Mouse (Mus musculus) liver, embryonic 16.5 days (tissue): ENCODE results near the gene Gpr149. TPM values are rescaled to one million over a fixed set of nuclear protein-coding genes. Genes with fewer than 3 reads are reported as not detected.

Source experiments
- ATAC-seq: fragments of 200-750 bp; cut with Nextera tagmentation; 2 replicates; pipeline ENCODE4 v1.8.0; 2017; ENCODE audit warnings: low read depth, mild to moderate bottlenecking, moderate number of reproducible peaks, moderate library complexity
- H3K27ac ChIP-seq: fragments of 300-500 bp; sonication (generic); 2 replicates; pipeline ENCODE4 v1.5.1; 2014; ENCODE audit warnings: mild to moderate bottlenecking, low read length
- H3K27me3 ChIP-seq: fragments of 300-500 bp; sonication (generic); 2 replicates; pipeline ENCODE4 v1.6.1; 2014; ENCODE audit warnings: low read depth, low read length, mixed read lengths; ENCODE audit not compliant: control insufficient read depth, insufficient read depth
- H3K36me3 ChIP-seq: fragments of 300-500 bp; sonication (generic); 2 replicates; pipeline ENCODE4 v1.6.1; 2014; ENCODE audit warnings: mild to moderate bottlenecking; ENCODE audit not compliant: control insufficient read depth, insufficient read depth
- H3K4me1 ChIP-seq: fragments of 300-500 bp; sonication (generic); 2 replicates; pipeline ENCODE4 v1.6.1; 2014; ENCODE audit warnings: low read depth, low read length, mixed read lengths; ENCODE audit not compliant: control insufficient read depth
- H3K4me2 ChIP-seq: fragments of 300-500 bp; sonication (generic); 2 replicates; pipeline ENCODE4 v1.6.1; 2014; ENCODE audit warnings: low read depth, low read length, mixed read lengths
- H3K4me3 ChIP-seq: fragments of 300-500 bp; sonication (generic); 2 replicates; pipeline ENCODE4 v1.5.1; 2014; ENCODE audit warnings: low read depth, mild to moderate bottlenecking, low read length
- H3K9ac ChIP-seq: fragments of 300-500 bp; sonication (generic); 2 replicates; pipeline ENCODE4 v1.6.1; 2014; ENCODE audit warnings: low read depth, low read length
- H3K9me3 ChIP-seq: fragments of 300-500 bp; sonication (generic); replicated peaks from 2 replicates; pipeline ENCODE4 v1.6.1; 2016; ENCODE audit warnings: low read length; ENCODE audit not compliant: control insufficient read depth
- WGBS: fragments of 180-500 bp; shearing (Covaris S2); extraction: QIAGEN DNeasy Blood & Tissue Kit; methylation state at CpG from one replicate; pipeline ENCODE4 v1.1.7; 2014; ENCODE audit not compliant: insufficient replicate concordance; 5-methylcytosine and 5-hydroxymethylcytosine counted together
- polyA plus RNA-seq: library from polyadenylated mRNA; unstranded; fragments of >200 nt; fragmentation: Nextera tagmentation; extraction: Ambion mirVana; gene quantifications from 2 replicates; pipeline ENCODE4 v1.2.1, GENCODE M21; 2015

The Gpr149 gene
- polyA plus RNA-seq: not detected in 2 replicates

- no peak for ATAC-seq
- no peak within 1 kb of the TSS for H3K4me2 ChIP-seq
- no peaks in the 10 kb centered on the region for H3K36me3 ChIP-seq
- 52% methylated on average over 1 of the region's 1 CpGs for WGBS
- peaks cover 3% of the 10 kb centered on the region; the same call in 1 of the 2 replicates for H3K27me3 ChIP-seq
- H3K27ac ChIP-seq: no peak within 1 kb of the TSS
- no peak within 1 kb of the TSS for H3K9ac ChIP-seq
- no peaks in the 10 kb centered on the region for H3K4me1 ChIP-seq
- no peak within 1 kb of the TSS for H3K4me3 ChIP-seq
- H3K9me3 ChIP-seq: no peaks in the 10 kb centered on the region
These were observed at the start of gene Gpr149 for GRCm38 (mm10) chr3:62604973-62605372. Gpr149 (minus strand) TSS chr3:62605140.

- Histone ChIP-seq H3K4me3 (no peak overlapping the region), H3K9ac (no peak overlapping the region), H3K4me1 (no peaks in the 10 kb centered on the region), H3K9me3 (no peaks in the 10 kb centered on the region), H3K27me3 (no peaks in the 10 kb centered on the region), H3K4me2 (no peak overlapping the region), H3K27ac (no peak overlapping the region), H3K36me3 (no peaks in the 10 kb centered on the region)
- WGBS: 66% methylated on average over 1 of the region's 1 CpGs
- ATAC-seq: no peak
These were observed 45.6 kb upstream of the Gpr149 start for GRCm38 (mm10) chr3:62650551-62650950.

- ATAC-seq: no peak
- H3K4me2 ChIP-seq: no peak overlapping the region
- no peak overlapping the region for H3K27ac ChIP-seq
- WGBS: 44% methylated on average over 3 of the region's 3 CpGs
- H3K9me3 ChIP-seq: no peaks in the 10 kb centered on the region
- no peaks in the 10 kb centered on the region for H3K27me3 ChIP-seq
- H3K9ac ChIP-seq: no peak overlapping the region
- H3K4me1 ChIP-seq: no peaks in the 10 kb centered on the region
- no peaks in the 10 kb centered on the region for H3K36me3 ChIP-seq
- H3K4me3 ChIP-seq: no peak overlapping the region
These were observed 5.9 kb upstream of the Gpr149 start for GRCm38 (mm10) chr3:62610861-62611260.

GRCm38 (mm10) chr3:62605931-62606330 is 991 bp upstream of the Gpr149 start:
- ATAC-seq: no peak
- Histone ChIP-seq H3K9ac (no peak overlapping the region), H3K27ac (no peak overlapping the region), H3K27me3 (peaks cover 3% of the 10 kb centered on the region; the same call in 1 of the 2 replicates), H3K36me3 (no peaks in the 10 kb centered on the region), H3K9me3 (no peaks in the 10 kb centered on the region), H3K4me1 (no peaks in the 10 kb centered on the region), H3K4me3 (no peak overlapping the region), H3K4me2 (no peak overlapping the region)
- WGBS: 54% methylated on average over 2 of the region's 2 CpGs

- no peak overlapping the region for H3K4me3 ChIP-seq
- ATAC-seq: no peak
- H3K4me1 ChIP-seq: no peaks in the 10 kb centered on the region
- H3K4me2 ChIP-seq: no peak overlapping the region
- WGBS: 9% methylated on average over 10 of the region's 10 CpGs
- H3K27ac ChIP-seq: no peak overlapping the region
- no peaks in the 10 kb centered on the region for H3K9me3 ChIP-seq
- no peaks in the 10 kb centered on the region for H3K36me3 ChIP-seq
- no peak overlapping the region for H3K9ac ChIP-seq
- H3K27me3 ChIP-seq: peaks cover 3% of the 10 kb centered on the region; the same call in 1 of the 2 replicates
These were observed 921 bp downstream of the Gpr149 start for GRCm38 (mm10) chr3:62604047-62604391.

GRCm38 (mm10) chr3:62603231-62604046 is 1.5 kb downstream of the Gpr149 start:
- H3K4me1 ChIP-seq: no peaks in the 10 kb centered on the region
- H3K27ac ChIP-seq: no peak overlapping the region
- ATAC-seq: no peak
- H3K36me3 ChIP-seq: no peaks in the 10 kb centered on the region
- no peaks in the 10 kb centered on the region for H3K9me3 ChIP-seq
- H3K4me2 ChIP-seq: no peak overlapping the region
- no peak overlapping the region for H3K4me3 ChIP-seq
- no peak overlapping the region for H3K9ac ChIP-seq
- peaks cover 3% of the 10 kb centered on the region; the same call in 1 of the 2 replicates for H3K27me3 ChIP-seq
- 3% methylated on average over 40 of the region's 40 CpGs for WGBS

- H3K27ac ChIP-seq: no peak overlapping the region
- no peak overlapping the region for H3K9ac ChIP-seq
- H3K9me3 ChIP-seq: no peaks in the 10 kb centered on the region
- H3K27me3 ChIP-seq: peaks cover 3% of the 10 kb centered on the region; the same call in 1 of the 2 replicates
- no peak overlapping the region for H3K4me2 ChIP-seq
- H3K36me3 ChIP-seq: no peaks in the 10 kb centered on the region
- ATAC-seq: no peak
- WGBS: 51% methylated on average over 9 of the region's 9 CpGs
- no peaks in the 10 kb centered on the region for H3K4me1 ChIP-seq
- no peak overlapping the region for H3K4me3 ChIP-seq
These were observed 2.5 kb downstream of the Gpr149 start for GRCm38 (mm10) chr3:62602466-62602865.

- Histone ChIP-seq H3K4me3 (no peak overlapping the region), H3K9me3 (no peaks in the 10 kb centered on the region), H3K4me1 (no peaks in the 10 kb centered on the region), H3K27me3 (no peaks in the 10 kb centered on the region), H3K27ac (no peak overlapping the region), H3K9ac (no peak overlapping the region), H3K36me3 (no peaks in the 10 kb centered on the region), H3K4me2 (no peak overlapping the region)
- ATAC-seq: no peak
- 24% methylated on average over 7 of the region's 7 CpGs for WGBS
These were observed 10.1 kb downstream of the Gpr149 start for GRCm38 (mm10) chr3:62594842-62595241.

- WGBS: 52% methylated on average over 1 of the region's 1 CpGs
- Histone ChIP-seq H3K27me3 (no peaks in the 10 kb centered on the region), H3K9me3 (no peaks in the 10 kb centered on the region), H3K27ac (no peak overlapping the region), H3K9ac (no peak overlapping the region), H3K4me3 (no peak overlapping the region), H3K4me1 (no peaks in the 10 kb centered on the region), H3K36me3 (no peaks in the 10 kb centered on the region), H3K4me2 (no peak overlapping the region)
- no peak for ATAC-seq
These were observed 19.9 kb downstream of the Gpr149 start for GRCm38 (mm10) chr3:62585072-62585471.
